Mouse (Mus musculus): ENCODE results near the gene BC080695. TPM values are rescaled to one million over a fixed set of nuclear protein-coding genes. Genes with fewer than 3 reads are reported as not detected.
"Not testable (repeated sequence)": the region's sequence is repeated elsewhere in the genome, so short reads cannot be mapped to it uniquely, and the experiment has no call there.

BC080695 gene
- not detected in 2 replicates for polyA plus RNA-seq (2015; fragmentation: Nextera tagmentation; extraction: Ambion mirVana)

GRCm38 (mm10) chr4:143551400-143551799 lies at the start of gene BC080695, which contains the start of gene Gm13057:
Gene BC080695 (plus strand): TSS chr4:143551700.
Gene Gm13057 (plus strand): TSS chr4:143551709.
- ATAC-seq (ENCODE audit: low read depth); H3K4me2 ChIP-seq; H3K4me3 ChIP-seq; H3K4me1 ChIP-seq (replicated peaks); H3K9me3 ChIP-seq; H3K9ac ChIP-seq; H3K27ac ChIP-seq (replicated peaks); H3K36me3 ChIP-seq; H3K27me3 ChIP-seq: not testable (repeated sequence)
- no CpG with 5 or more reads among the region's 3 CpGs for WGBS

GRCm38 (mm10) chr4:143511043-143511442 lies 40.5 kb upstream of the BC080695 start, which contains the start of gene Gm13043:
Gene Gm13043 (plus strand): TSS chr4:143511343.
- H3K4me2 ChIP-seq: no peak within 1 kb of the TSS
- no peaks in the 10 kb centered on the region for H3K4me1 ChIP-seq (replicated peaks)
- WGBS: 81% methylated on average over 3 of the region's 3 CpGs
- no peak within 1 kb of the TSS for H3K4me3 ChIP-seq
- H3K9ac ChIP-seq: no peak within 1 kb of the TSS
- no peaks in the 10 kb centered on the region for H3K27me3 ChIP-seq
- H3K36me3 ChIP-seq: no peaks in the 10 kb centered on the region
- H3K27ac ChIP-seq (replicated peaks): no peak within 1 kb of the TSS
- ATAC-seq (ENCODE audit: low read depth): no peak
- H3K9me3 ChIP-seq: no peaks in the 10 kb centered on the region

GRCm38 (mm10) chr4:143535654-143536053 lies 15.8 kb upstream of the BC080695 start, which contains the start of gene Gm13040:
Gene Gm13040 (plus strand): TSS chr4:143535954.
- no CpG with 5 or more reads among the region's 3 CpGs for WGBS

DNA sequence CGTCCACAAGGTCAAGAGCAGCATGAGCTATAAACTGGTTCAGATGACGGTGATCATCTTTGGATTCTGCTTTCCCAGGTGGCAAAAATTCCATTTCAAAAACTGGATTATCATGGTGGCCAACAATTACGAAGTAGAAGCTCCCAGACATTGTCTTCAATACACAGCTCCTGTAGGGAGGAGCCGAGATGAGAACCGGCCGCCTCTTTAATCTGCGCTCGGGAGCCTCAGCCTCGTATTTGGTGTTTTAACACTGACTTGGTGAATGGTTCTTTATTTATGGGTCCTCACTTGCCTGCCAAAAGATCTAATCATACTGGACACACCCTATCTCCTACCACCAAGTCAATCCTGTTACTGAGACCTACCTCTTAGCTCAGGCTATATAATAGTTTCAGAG lies 60.4 kb downstream of the BC080695 start:
- not testable (repeated sequence) for H3K9me3 ChIP-seq; H3K4me3 ChIP-seq; H3K9ac ChIP-seq; H3K36me3 ChIP-seq; H3K27me3 ChIP-seq; H3K4me1 ChIP-seq (replicated peaks); ATAC-seq (ENCODE audit: low read depth); H3K4me2 ChIP-seq; H3K27ac ChIP-seq (replicated peaks)
- WGBS: 85% methylated on average over 9 of the region's 9 CpGs

More at GRCm38 (mm10) chr4:143535654-143536053, 15.8 kb upstream of the BC080695 start, which contains the start of gene Gm13040:
- H3K27ac ChIP-seq (replicated peaks); H3K4me1 ChIP-seq (replicated peaks); H3K9ac ChIP-seq; H3K27me3 ChIP-seq; ATAC-seq (ENCODE audit: low read depth); H3K36me3 ChIP-seq; H3K4me2 ChIP-seq; H3K9me3 ChIP-seq; H3K4me3 ChIP-seq: not testable (repeated sequence)

DNA sequence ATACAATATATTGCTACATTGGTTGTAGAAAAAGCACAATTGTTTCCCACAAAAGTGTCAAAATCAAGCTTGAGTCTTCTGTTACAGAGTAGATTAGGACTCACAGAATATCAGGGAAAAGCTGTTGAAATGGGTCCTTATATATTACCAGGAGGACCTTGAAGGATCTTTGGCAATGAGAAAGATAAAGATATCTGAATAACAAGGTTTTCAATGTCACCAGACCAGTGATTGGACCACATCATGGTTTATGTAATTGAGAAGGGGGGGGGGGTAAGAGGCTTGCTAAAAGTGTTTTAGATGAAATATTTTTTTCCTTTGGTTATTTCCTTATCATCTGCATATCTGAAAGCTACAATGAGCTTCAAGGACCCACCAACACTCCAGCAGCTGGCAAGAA lies 63.2 kb downstream of the BC080695 start, which contains the start of gene Gm13083:
TSS of gene Gm13083 (plus strand) at position 301 of the 400 bp plus-strand sequence.
- not testable (repeated sequence) for H3K4me2 ChIP-seq; H3K9ac ChIP-seq; H3K4me3 ChIP-seq; H3K36me3 ChIP-seq; H3K27ac ChIP-seq (replicated peaks); H3K4me1 ChIP-seq (replicated peaks); H3K27me3 ChIP-seq; ATAC-seq (ENCODE audit: low read depth)
- H3K9me3 ChIP-seq: peaks cover 18% of the 10 kb centered on the region

DNA sequence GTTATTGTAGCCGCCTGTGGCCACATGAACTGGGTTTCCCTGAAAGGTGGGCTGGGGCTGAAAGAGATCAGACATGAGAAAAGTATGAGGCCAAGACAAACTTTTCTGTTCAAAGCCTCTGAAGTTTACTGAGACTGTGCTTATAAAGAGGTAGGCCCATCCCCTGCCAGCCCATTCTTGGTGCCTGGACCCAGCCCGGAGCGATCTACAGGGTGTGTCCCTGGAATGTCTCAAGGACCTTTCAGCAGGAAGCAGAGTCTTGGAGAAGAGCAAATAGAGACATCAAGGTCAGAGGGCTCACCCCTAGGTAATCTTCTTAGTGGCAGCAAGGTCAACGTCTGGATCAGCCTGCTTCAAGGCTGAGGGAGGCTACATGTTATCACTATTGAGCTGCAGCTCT lies 66.6 kb downstream of the BC080695 start:
- not testable (repeated sequence) for H3K36me3 ChIP-seq; H3K4me2 ChIP-seq; H3K9ac ChIP-seq; H3K4me3 ChIP-seq; H3K27ac ChIP-seq (replicated peaks); H3K27me3 ChIP-seq; H3K4me1 ChIP-seq (replicated peaks); ATAC-seq (ENCODE audit: low read depth)
- 84% methylated on average over 4 of the region's 4 CpGs for WGBS
- H3K9me3 ChIP-seq: peaks cover 18% of the 10 kb centered on the region

Other genes starting within 250 kb of the BC080695 start
- gene Lrrc38, start 201.9 kb upstream of the BC080695 start, polyA plus RNA-seq (2015; fragmentation: Nextera tagmentation; extraction: Ambion mirVana): 0.27 and 0.33 TPM in 2 replicates
- not detected in 2 replicates for gene Pramel1, start 157.3 kb upstream of the BC080695 start, polyA plus RNA-seq (2015; fragmentation: Nextera tagmentation; extraction: Ambion mirVana)
- gene Pramef8, start 139.3 kb upstream of the BC080695 start, polyA plus RNA-seq (2015; fragmentation: Nextera tagmentation; extraction: Ambion mirVana): 21.7 and 22.2 TPM in 2 replicates
- not detected in 2 replicates for gene Oog4, start 101.4 kb upstream of the BC080695 start, polyA plus RNA-seq (2015; fragmentation: Nextera tagmentation; extraction: Ambion mirVana)
- not detected in 2 replicates for gene Gm13043, start 40.4 kb upstream of the BC080695 start, polyA plus RNA-seq (2015; fragmentation: Nextera tagmentation; extraction: Ambion mirVana)
- gene Gm13040, start 15.7 kb upstream of the BC080695 start, polyA plus RNA-seq (2015; fragmentation: Nextera tagmentation; extraction: Ambion mirVana): not detected in 2 replicates
- not detected in 2 replicates for gene Gm13057, start within 50 bp of the BC080695 start, polyA plus RNA-seq (2015; fragmentation: Nextera tagmentation; extraction: Ambion mirVana)
- gene Gm13083, start 63.3 kb downstream of the BC080695 start, polyA plus RNA-seq (2015; fragmentation: Nextera tagmentation; extraction: Ambion mirVana): not detected in 2 replicates
- not detected in 2 replicates for gene Gm13088, start 105.5 kb downstream of the BC080695 start, polyA plus RNA-seq (2015; fragmentation: Nextera tagmentation; extraction: Ambion mirVana)
- gene Gm13089, start 151.0 kb downstream of the BC080695 start, polyA plus RNA-seq (2015; fragmentation: Nextera tagmentation; extraction: Ambion mirVana): not detected in 2 replicates
- gene Gm13078, start 167.8 kb downstream of the BC080695 start, polyA plus RNA-seq (2015; fragmentation: Nextera tagmentation; extraction: Ambion mirVana): not detected in 2 replicates
- not detected in 2 replicates for gene Gm13023, start 237.7 kb downstream of the BC080695 start, polyA plus RNA-seq (2015; fragmentation: Nextera tagmentation; extraction: Ambion mirVana)

All from neural tube, embryonic 13.5 days (tissue).